Mouse (Mus musculus) ovary, postnatal 10 days (tissue): ENCODE measurements around the gene Ptrh2.

Experiments
- DNase-seq: peaks from one replicate; pipeline ENCODE4 v3.0.0; 2022; ENCODE audit warnings: low spot score

Ptrh2 gene

DNA sequence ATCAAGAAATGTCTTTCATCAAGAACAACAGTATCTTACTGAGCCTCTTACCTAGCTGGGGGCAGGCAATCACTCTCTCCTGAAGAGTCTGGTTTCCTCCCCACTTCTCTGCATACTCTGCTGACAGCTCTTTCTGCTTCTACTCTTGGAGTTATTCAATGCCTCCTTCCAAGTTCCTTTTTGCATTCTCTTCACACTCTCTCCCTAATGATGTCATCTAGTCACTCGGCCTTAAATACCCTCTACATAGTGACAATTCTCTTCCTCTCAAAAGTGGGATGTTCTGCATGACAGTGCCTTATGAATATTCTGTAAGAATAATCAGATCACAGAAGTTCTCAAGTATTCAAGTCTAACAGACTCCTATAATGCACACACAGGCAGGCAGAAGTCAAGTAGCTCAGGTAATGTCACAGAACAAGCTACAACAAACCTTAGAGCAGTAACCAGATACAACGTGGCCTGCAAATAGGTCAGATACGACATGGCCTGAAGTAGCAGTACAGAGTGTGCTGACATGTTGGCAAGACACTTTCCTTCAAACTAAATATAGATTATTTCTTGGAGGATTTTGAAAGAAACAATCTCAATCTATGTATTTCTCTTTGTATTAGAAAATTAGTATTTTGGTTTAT, 12.6 kb upstream of the Ptrh2 start:
- DNase-seq: no peak

DNA sequence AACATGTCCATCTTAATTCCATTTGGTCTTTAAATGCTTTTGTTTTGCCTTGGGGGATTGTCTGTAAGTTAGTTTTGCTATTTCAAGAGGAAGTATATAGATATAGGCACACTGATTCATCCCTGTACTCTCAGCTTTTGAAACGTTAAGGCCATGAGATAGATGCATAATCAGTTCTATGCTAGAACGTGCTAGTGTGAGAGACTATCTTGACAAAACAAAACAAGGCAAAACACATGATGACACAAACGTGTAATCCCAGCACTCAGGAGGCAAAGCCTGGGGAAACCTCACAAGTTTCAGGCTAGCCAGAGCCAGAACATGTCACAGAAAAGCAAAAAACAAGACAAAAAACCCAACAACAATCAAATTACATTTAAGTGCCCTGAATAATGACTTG, 11.0 kb upstream of the Ptrh2 start:
- DNase-seq: no peak

DNA sequence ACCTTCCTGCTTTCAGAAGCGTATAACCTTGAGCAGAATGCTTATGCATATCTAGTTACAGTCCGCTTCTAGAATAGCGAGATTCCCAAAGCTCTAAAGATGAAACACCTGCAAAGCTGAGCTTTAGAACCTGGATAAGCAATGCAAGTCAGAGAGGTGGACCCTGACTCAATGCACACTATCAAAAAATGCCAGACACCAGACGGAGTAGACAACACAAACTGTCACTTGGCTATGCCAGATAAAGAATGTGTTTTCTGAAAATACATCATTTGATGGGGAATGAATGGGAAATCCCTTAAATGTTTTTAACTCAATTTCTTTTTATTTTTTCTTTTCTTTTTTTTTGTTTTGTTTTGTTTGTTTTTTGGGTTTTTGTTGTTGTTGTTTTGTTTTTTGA, 8.3 kb upstream of the Ptrh2 start:
- DNase-seq: no peak

DNA sequence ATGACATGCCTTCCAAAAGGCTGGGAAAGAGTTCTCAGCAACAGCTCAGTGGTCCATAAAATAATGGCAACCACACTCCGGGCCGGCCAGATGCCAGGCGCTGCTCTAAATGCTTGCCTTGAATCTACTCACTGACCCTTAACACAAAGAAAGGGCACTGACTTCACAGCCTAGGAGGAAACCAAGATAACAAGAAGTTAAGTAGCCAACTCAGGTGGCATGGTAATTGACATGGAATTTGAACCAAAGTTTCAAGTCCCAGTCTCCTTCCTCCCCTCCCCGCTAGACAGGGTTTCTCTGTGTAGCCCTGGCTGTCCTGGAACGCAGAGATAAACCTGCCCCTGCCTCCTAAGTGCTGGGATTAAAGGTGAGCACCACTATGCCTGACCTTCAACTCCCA, 4.8 kb upstream of the Ptrh2 start:
- DNase-seq: no peak

DNA sequence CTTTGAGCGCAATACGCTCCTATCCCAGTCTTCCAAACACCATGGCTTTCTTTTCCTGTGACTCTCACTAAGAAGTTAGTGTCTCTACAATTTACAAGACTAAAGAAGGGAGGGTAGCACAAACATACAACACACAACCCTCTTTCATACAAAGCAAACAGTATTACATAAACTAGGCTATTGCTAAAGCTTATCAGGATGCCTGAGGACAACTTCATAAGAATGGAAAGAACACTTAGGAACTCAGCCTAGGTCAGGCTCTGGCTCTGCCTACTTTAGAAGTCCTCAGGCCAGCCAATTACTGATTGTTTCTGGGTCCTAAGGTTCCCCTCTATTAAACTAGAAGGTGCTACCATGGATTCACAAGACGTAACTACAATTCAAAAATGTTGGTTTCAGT, 3.1 kb upstream of the Ptrh2 start:
- DNase-seq: no peak

DNA sequence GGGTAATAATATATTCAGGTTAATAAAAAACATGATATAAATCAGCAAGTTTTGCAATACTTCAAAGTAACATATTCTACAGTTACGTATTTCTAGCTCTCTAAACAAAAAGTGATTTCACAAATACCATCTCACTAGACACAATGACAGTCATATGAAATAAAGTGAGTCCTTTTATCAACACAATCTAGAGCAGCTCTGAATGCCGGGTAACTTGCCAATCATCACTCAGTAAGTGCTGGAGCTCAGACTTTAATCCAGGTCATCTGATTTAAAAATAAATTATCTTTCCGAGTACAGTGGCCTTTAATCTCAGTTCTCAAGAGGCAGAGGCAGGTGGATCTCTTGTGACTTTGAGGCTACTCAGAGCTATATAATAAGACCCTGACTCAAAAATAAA, 2.4 kb upstream of the Ptrh2 start:
- DNase-seq: no peak

DNA sequence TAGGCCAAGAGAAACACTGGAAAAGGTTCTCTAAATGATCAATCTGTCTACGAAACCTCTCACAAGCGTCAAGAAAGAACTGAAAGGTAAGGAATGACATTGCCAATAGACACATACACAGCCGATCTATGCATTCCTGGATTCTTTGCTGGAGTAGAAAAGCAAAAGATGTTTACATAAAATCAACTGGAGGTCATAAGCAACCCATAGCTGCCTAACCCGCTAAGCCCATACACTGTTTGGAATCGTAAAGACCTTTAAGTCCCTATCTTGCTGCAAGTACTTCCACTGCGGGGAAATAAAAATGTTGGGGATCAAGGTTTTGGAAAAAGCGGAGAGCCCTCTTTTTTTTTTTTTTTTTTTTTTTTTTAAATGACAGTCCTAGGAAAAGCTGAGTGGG, 924 bp upstream of the Ptrh2 start:
- no peak for DNase-seq

DNA sequence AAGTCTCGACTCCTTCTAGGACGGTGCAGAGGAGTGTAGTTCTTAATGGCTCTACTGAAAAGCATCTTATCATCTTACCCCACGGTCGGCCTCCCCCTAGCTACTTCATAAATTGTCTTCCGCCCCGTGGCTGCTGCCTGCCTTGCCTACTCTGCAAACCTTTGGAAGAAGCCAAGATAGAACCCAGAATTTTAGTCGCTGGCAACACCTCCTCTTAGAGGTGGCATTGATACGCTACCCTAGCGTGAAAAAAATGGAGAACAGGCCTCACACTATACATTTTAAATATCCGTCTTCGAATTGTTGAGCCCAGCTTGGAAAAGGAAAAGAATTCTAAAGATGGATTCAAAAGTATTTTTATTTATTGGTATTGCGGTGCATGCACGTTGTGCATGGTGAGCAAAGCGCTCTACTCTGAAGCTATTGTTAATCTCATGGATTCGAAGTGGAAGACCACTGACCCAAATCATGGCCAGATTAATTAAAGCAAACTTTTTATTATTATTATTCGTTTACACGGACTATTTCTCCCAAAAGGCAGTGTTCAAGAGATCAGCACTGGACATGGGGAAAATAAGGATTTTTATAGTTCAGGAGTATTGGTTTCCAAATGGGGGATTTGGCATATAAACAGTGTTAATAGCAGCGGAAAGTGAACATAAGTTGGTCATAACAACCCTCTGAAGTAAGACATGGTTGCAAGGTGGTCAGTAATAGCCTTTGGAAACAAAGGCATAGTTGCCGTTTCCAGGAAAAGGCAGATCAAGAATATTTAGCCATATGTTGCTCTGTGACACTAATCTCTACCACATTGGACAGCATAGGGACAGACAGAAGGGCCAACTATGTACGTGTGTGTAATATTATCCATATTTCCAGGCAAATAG, 584 bp downstream of the Ptrh2 start:
- no peak for DNase-seq

DNA sequence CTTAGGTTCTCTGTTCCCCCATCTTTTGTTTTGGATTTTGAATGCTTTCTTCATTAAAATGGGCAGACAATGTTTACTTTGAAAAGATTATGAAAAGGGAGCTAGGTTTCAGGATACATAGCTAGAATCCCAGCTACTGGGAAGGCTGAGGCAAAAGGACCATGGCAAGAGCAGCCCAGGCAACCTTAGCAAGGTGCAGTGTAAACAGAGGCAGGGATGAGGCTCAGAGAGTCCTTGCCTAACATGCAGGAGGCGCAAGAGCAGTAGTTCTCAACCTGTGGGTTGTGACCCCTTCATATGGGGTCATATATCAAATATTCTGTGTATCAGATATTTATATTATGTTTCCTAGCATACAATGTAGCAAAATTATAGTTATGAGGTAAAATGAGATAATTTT, 1.6 kb downstream of the Ptrh2 start:
- DNase-seq: no peak

DNA sequence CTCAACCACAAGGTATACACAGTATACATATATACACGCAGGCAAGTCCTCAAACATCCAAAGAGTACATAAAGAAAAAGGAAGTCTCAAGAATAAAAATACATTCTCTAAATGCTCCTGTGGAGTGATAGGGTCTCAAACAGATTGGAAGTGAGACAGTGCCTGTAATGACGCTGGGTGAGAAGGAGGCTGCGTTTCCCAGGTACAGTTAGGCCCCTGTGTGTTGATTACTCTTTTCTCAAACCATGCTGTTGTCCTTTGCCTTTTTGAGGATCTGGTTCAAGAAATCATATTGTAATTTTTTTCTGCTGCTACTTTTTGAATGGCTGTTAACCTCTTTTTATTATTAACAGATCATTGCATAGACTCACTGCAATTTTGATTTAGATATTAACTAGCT, 6.6 kb downstream of the Ptrh2 start:
- DNase-seq: no peak

DNA sequence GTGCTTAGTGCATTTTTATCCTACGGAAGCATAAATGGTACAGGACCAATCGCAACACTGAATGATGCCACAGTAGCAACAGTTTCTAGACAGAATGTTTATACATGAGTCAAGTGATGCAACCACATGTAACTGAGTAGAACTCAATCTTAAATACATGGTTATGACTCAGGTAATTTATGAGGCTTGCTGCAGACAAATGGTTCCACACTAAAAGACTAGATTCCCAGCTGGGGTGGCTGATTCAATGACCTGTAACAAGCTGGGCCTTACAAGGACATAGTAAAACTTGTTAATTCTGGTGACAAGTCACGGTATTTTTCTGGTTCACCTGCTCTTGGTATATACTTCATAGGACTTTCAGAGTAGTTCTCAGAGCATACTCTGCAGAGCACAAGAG, 7.7 kb downstream of the Ptrh2 start:
- DNase-seq: no peak

DNA sequence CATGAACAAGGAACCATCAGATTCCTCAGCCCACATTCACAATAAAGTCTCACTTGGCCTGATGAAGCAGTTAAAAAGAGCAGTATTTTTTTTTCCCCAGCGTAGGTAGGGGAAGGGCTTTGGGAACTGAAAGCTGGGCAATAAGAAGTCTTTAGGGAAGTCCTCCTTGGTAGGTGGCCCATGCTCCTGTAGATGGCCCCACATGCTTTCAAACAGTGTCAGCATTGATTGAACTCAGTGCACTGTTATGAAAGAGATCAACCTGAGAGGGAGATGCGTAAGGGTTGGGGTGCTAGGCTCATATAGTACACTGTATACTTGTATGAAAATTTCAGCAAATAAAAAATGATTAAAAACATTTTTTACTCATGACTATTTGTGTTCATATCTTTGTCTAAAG, 8.2 kb downstream of the Ptrh2 start:
- no peak for DNase-seq

DNA sequence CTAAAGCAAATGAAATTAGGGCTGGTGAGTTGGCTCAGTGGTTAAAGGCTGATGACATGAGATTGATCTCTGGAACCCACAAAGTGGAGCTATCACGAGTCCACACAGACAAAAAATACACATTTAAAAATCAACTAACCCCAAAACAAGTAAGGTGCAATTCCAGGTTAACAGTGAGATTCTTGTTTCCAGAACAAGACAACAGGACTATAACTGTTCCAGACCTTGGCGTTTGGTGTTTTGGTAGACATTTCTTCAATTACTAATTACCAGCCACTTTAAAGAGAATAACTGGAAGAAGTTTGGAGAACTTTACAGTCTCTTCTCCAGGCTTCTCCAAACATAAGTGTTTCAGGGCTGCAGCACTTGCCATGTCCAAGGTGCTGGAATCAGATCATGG, 8.8 kb downstream of the Ptrh2 start:
- DNase-seq: no peak

DNA sequence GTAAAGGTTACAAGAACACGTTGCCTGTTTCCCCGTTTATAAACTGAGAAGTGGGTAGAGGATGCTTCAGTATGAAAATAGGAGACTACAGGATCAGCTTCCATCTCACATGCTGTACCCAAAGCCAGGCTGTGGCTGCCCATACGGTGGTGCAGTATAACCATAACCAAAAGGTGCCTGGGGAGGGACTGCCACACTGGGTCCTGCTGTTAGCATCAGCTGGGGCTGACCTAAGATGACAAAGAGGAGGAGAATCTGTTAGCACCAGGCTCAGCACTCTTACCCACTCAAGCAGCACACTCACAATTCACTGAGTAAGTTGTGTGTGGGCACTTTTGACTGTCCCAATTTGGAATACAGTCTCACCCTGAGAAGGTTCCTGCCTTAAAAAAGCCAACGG, 11.7 kb downstream of the Ptrh2 start:
- no peak for DNase-seq

DNA sequence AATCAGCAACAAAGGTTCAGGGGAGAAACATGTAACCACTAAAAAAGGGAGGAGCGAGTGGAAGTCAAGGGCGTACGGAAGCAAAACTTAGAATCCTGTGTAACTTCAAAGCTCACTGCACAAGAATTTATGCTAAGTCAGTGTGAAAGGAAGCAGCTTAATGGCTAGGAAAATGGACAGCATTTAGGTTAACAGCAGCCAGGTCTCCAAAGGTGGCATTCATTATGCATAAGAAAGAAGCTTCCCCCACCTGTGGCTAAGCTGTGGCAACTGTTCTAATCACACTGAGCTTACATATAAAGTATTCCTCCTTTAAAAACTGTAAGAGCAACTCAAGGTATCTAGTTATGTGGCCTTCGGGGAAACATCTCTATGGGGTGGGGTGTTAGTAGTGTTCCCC, 17.4 kb downstream of the Ptrh2 start:
- no peak for DNase-seq

DNA sequence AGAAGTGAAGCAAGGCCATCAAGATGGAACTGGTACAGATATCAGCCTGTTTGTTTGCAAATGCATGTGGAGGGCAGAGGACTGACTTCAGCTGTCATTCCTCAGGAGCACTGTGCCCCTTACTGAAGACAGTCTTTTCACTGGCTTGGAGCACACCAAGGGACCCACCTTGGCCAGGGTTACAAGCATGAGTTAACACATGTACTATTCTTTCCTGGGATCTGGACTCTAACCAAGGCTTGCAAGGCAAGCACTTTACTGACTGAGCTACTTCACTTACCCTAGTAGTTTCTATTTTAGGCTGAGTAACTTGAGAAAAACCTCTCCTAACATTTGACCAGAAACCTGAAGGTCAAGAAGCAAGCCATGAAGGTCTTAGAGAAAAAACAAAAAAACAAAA, 30.8 kb downstream of the Ptrh2 start:
- DNase-seq: no peak

DNA sequence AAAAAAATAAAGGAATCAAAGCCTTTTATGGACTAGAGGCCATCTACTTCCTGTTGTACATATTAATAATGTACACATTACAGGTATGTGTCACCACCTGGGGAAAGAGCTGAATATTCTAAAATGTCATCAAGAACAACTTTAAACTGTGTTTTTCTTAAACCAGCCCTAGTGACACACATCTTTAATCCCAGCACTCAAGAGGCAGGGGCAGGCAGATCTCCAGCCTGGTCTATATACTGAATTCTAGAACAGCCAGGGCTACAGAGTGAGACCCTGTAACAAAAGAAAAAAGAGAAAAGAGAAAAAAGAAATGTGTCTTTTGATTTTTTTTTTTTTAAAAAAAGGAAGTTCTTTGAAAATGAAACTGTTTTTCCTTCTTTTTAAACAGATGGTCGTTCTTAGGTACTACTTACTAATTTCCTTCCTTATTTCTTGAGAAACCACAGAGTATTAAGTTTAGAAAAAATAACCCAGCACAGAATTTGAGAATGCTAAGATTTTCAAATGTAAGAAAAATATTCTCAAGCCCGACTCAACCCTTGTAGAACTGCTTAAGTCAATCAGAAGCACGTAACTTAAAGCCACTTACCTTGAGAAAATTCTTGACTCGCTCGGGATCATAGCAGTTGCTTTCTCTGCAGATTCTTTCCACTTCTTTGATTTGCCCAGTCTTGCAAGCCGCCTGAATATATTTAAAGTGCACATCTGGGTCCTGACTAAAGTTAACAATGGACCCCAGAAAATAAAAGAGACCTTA, 33.7 kb downstream of the Ptrh2 start:
- no peak for DNase-seq

DNA sequence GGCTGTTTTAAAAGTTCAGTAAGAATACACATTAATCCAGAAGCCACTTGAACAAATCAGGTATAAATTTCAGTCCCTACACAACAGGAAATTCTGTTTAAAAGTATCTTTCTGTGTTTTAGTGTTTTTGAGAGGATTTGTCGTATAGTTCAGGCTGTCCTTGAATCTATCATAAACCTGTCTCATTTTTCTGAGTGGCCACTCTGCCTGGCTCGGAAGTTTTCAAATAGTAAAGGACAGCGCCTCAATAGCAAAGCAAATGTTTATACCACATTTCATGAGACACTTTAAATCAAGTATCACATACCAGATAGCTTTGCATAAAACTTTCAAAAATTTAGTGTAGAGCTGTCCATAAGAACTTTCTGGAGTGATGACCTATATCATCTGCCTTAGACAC, 34.6 kb downstream of the Ptrh2 start:
- DNase-seq: no peak

DNA sequence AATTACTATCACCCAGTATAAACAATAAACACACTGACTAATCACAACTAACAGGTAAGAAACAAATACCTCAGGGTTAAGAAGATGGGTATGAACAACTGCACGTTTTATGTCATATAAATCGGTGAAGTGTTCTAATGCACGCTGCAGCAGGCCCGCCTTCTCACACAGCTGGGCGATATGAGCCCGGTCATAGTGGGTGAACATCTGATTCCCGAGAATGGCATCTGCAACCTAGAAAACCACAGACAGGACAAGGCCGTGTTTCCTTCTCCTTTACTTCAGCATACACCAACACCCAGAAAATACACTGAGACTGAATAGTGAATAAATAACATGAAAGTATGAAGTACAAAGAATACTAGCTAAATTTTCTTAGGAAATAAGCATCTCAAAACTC, 35.6 kb downstream of the Ptrh2 start:
- DNase-seq: no peak

DNA sequence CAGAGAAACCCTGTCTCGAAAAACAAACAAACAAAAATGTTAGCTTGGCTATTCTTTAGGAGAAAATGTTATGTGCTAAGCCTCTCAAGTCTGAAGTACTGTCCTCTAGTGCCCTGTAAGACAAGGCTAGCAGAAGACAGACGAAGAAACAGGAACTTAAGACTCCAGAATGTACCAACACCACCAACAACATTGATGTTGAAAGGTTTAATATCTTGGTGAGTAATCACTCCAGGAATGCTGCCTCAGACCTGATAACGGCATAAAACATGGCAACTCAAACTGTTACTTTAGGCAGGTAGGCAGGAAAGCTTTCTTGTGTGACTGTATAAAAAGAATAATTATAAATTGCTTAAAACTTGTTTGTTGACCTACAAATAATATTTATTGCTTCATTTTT, 40.2 kb downstream of the Ptrh2 start:
- DNase-seq: no peak

DNA sequence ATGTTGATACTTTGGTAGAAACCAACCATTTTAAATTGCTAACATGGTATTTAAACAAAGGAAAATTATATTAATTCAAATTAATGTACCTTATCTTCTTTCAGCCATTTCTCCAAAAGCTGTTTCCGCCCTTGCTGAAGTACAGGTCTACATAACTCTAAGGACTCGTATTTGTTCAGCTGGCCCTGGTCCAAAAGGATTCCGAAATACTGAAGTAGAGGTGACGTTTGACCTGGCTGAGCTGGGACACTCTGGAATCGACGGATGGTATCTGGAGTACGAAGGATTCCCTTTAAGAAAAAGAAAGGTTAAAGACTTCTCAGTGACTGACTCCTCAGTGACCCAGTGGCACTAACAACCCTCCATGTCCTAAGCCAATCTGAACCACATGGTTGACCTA, 41.2 kb downstream of the Ptrh2 start:
- DNase-seq: no peak

DNA sequence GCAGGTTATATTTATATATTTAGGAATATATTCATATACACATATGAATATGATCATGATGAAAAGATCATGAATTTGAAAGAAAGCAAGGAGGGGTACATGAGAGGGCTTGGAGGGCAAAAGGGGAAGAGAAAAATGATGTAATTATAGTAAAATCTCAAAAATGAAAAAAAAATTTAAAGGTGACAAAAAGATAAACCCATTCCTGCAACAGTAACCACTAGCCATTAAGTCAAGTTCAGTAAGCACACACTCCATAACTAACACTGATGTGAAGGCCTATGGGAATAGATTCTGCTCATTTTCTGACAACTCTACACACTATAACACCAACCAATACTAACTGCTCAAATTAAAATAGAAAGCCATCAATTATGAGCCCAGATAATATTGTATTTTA, 41.8 kb downstream of the Ptrh2 start:
- no peak for DNase-seq

DNA sequence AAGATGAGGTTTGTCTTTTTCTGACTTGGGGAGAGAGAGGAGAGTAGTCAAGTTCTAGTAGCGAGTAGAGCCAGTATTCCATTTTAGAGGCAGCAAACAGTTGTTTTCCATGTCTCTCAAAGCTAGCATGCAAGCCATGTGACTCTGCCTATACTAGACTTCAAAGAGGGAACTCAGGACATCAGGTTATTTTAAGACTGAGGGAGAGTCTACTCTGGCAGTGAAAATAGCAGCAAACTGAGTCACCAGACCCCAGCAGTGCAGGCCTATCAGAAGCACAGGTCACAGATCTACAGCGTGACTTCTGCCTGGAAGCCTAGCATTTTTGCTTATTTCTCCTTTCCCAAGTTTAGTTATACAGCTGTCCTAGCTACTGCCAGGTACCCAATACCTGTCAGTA, 47.7 kb downstream of the Ptrh2 start:
- DNase-seq: no peak
